Mouse (Mus musculus) cerebellum, adult 8-10 months (tissue): Measurements from ENCODE around the gene Klhl18.

ENCODE experiments used
- DNase-seq: peaks from one replicate; pipeline ENCODE4 v3.0.0; 2022

The Klhl18 gene

DNA sequence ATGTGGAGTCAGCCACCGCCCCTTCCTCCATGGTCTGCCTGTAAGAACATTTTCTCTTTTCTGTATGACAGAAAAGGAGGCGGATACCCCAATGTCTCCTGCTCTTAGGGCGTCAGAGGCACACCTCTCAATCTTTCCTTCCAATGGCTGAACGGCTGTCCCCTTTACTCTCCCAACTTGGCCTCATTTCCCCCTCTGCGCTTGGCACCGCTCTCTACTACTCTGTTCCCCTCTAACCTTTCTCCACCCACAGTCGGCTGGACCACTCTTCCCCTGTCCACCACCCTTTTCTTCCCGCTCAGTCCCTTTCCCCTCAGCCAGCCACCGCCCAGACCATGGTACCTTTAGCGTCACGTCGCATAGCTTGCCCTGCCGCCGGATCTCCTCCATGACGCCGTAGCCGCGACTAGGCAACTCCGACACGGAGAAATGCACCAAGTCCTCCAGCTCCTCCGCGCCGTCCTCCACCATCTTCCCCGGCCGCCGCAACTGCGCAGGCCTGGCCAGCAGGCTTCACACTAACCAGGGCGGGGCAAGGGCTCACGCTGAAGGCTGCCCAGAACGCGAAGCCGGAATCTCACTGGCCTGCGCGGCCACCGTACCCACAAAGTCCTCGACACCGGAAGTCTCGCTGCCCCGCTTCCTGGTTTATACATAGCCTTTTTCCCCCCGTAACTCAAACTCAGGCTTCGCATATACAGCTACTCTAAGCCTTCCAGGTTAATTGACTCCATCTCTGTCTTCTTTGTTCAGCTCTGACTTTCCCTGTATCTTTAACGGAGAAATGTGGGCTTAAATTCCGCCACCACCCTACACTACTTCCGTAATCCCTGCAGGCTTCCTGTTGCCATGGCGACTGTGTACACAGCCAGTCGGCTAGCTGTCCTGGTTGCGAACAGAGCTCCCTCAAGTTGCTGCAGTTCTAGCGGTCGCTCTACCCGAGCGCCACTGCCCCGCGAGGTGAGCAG lies at the start of gene Klhl18, which contains the start of gene Kif9:
Gene Klhl18 (minus strand): TSS at position 571 of the 968 bp plus-strand sequence.
Gene Kif9 (plus strand): TSS at position 835 of the 968 bp plus-strand sequence.
- DNase-seq = peak; percentile 98

DNA sequence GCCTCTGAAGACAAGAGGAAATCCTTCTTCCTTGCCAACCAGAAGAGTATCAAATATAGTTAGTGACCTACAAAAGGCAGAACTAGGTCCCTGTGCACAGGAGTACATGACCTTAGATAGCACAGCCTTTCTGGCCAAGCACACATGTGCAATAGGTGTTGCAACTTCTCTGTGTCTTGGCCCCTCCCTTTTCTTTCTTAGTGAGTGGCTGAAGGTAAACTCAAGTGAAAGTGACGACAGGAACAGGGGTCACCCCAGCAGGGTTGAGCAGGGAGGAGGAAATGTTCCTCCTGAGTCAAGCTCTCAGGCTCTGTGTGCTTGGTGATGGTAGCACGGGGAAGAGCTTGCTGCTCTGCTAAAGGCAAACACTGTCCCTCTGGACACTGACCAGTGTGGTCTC lies 49.2 kb upstream of the Klhl18 start:
- no peak for DNase-seq

GRCm38 (mm10) chr9:110490913-110491312 lies 14.4 kb upstream of the Klhl18 start:
- no peak for DNase-seq

DNA sequence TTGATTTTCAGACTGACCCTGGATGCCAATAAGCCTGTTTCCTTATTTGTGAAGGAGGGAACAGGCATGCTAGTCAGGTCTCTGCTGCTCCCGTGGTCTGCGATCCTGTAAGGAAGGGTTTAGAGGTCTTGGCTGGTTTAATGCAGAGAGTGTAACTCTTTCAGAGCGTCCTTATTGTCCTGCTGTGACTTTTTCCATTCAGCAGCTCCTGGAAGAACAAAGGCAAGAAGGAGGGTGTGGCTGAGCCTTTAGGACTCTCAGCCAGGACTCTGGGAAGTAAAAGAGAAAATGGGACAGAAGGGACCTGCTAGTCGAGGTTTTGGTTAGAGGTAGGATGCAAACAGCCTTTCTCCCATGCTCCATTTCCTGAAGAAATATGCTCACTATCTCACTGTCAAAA lies 12.3 kb upstream of the Klhl18 start:
- DNase-seq = no peak

- no peak for DNase-seq
Observed at GRCm38 (mm10) chr9:110478639-110479038, 2.1 kb upstream of the Klhl18 start.

DNA sequence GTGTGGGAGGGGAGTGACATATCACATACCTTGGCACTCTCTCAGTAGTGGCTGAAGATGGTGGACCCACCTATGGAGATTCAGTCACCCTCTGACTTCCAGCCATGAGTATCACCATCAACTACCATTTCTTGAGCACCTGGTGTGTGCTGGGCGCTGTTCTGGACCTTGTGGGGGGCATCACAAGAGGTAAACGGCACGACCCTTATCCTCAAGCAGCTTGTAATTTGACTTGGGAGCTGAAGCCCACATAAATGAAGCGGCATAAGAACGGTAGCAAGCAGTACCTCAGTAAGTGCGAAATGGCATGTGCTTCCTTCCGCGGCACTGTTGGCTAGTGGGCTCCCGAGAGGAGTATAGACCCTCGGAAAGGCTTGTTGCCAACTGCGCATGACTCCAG lies 1.5 kb upstream of the Klhl18 start:
- no peak for DNase-seq

DNA sequence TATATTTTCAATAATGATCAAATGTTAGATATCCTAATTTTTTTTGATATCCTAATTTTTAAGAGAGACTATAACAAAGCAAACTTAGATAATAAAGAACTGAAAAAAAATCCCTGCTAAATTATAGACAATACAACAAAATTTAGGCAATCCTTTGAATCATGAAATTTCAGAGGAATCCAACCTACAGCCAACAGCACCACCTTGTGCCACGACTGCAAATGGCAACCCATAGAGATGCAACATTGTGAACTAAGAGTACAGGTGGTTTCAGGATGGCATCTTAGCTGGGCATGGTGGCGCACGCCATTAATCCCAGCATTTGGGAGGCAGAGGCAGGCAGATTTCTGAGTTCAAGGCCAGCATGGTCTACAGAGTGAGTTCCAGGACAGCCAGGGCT lies 10.3 kb downstream of the Klhl18 start:
- DNase-seq = no peak

GRCm38 (mm10) chr9:110465336-110465735 lies 11.2 kb downstream of the Klhl18 start:
- no peak for DNase-seq

DNA sequence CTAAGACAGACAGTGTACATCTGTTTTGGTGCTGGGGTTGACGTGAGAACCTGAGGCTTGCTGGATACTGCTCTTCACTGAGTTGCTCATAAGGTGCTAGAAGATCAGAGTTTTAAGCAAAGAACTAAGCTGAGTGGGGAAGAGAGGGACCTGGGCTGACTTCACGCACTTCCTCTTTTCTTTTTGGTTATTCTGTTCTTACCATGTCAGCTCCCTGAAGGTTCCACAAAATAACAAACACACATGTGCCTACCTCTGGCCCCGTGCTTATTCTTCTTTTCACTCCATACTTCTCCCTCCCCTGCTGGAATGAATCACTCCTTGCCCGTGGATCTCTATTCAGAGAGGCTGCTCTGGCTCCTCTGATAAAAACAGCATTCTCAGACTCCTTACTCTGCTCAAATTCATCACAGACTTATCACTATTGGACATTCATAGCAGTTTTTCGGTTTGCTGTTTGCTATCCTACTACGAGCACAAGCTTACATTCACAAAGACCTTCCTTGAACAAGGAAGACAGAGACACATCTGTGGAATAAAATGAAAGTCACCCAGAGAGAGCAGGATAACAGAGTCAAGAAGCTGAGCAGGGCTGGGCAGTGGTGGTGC lies 12.4 kb downstream of the Klhl18 start:
- DNase-seq = no peak

DNA sequence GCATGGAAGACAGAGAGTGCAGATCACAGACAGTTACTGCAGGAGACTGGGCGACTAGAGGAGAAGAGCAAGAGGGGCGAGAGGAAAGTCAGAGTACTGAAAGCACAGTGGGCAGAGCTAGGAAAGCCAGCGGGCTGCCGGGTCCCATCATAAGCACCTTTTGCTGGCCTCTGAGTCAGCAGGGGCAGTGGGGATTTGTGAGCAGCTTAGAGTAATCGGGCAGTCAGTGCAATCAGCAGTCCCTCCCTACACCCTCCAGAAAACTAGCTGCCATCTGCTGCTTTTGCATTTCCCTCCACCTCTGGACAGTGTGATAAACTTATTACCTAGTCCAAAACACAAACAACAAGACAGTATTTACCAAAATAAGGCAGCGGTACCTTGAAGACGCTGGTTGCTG lies 14.2 kb downstream of the Klhl18 start:
- DNase-seq = no peak

DNA sequence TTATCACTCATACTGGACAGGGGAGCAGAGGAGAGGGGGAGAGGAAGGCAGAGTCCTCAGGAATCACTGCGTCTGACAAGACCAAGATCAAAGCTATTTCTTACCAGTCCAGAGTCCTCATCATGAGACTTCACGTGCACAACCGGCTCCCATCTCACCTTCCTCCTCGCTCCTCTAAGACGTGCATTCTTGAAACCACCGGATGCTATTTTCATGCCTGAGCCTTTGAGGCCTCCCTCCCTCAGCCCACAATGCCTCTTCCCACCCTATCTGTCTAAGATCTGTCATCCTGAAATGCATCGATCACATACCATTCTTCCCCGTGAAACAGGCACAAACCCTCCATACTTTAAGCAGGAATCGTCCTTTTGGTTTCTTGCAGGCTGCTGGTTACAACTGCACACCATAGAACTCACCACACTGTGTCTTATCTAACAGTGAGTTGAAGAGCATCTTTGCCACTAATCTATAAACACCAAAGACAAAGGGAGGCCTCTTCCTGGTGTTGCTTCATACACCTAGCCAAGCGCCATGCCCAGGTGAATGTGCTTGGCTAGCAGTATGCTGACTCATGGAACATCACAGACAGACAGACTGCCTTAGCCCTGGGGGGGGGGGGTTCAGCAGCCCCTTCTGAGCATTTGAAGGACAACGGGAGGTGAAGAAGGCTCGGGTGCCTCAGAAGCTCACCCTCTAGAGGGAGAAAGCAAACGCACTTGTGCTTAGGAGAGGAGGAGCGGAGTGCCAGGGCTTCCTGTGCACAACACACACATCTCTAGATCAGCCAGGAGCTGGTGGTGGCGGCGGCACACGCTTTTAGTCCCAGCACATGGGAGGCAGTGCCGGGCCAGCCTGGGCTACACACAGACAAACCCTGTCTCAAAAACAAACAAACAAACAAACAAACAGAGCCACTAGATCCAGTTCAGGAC lies 15.3 kb downstream of the Klhl18 start:
- no peak for DNase-seq

DNA sequence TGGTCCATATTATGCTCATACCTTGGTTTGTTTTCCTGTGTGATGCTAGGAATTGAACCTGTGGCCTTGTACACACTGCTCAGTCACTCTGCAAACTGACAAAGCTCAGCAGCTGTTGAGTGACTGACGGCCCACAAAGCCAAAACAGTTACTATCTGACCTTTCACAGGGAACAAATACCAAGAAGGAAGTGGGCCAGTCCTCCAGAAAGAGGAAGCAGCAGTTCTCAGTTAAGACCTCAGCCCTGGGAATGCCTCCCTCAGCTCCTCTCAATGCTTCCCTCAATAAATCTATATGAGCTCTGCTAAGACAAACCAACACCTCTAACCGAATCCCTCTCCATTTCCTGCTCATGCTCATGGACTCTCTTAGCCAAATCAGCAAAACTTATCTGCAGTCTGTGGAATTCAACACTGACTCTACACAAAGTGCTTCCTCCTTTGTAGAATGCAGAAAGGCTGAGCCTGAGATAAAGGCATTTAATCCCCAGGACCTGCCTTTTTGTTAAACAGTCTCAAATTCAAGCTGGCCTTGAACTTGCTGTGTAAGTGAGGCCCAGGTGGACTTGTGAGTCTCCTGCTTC lies 17.3 kb downstream of the Klhl18 start:
- DNase-seq = no peak

GRCm38 (mm10) chr9:110457926-110458325 lies 18.6 kb downstream of the Klhl18 start:
- no peak for DNase-seq

GRCm38 (mm10) chr9:110452523-110452922 lies 24.0 kb downstream of the Klhl18 start:
- no peak for DNase-seq

DNA sequence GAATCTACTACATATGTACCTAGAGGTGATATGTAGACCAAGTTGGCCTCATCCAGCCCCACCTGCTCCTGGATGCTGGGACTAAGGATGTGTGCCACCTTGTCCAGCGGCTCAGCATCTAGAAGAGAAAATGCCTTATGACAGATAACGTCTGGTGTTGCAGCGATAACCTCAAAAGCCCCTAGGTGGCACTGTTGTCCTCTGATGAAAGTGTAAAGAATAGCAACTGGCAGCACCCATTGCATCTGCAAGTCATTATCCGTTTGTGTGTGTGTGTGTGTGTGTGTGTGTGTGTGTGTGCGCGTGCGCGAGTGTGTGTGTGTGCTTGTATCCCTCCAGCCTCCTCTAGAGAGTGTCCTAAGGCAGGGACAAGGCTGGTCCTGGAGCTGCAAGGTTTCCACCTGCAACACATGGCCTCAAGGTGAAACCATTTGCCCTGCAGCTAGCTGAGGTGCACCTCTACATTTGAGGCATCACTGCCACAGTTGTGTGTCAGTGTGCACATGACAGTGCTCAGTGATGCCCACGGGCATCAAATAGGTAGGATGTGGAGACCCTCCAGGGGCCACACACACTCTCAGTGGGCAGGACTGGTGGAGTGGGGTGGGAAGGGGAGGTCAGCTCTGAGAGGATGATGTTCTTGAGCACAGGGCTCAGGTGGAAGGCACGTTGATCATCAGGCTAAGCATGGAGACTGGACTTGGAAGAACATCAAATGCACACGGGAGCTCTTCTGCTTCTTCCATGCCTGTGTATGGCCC lies 27.5 kb downstream of the Klhl18 start:
- DNase-seq = peak; percentile 72

DNA sequence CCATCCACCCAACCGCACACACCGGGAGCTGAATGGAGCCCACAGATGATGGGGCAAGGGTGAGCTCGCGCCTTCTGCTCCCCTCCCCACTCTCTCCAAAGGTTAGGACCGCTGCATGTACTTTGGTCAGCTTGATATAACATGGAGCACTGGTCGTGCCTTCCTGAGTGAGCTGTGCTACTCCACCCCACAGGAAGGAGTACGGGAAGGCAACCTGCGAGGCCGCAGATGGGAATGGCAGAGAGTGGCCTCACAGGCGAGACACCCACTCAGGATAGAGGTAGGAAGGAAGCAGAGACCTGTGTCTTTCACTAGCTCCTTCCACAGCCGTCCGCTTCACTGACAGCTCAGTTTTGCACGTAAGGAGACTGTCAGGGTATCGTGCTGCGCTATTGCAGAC lies 28.1 kb downstream of the Klhl18 start:
- no peak for DNase-seq

GRCm38 (mm10) chr9:110440559-110440958 lies 35.9 kb downstream of the Klhl18 start:
- DNase-seq = no peak

GRCm38 (mm10) chr9:110440049-110440448 lies 36.4 kb downstream of the Klhl18 start:
- no peak for DNase-seq

- DNase-seq = no peak
Observed at GRCm38 (mm10) chr9:110436041-110436440, 40.5 kb downstream of the Klhl18 start.

DNA sequence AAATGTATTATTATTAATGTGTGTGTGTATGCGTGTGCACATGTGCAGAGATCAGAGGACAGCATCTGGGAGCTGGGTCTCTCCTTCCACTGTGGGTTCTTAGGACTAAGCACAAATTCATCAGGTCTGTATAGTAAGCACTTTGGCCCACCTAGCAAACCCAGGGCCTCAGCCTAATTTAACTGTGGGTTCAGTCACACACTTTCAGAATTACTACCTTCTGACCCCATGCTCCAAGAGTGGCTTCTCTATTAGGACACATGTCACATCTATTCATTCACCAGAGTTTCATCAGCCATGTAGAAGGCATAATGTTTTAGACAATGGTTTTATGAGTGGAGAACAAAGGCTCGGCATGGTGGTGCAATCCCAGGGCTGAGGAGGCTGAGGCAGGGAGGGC lies 43.4 kb downstream of the Klhl18 start:
- no peak for DNase-seq

GRCm38 (mm10) chr9:110431241-110431640 lies 45.3 kb downstream of the Klhl18 start:
- DNase-seq = no peak
